Mouse (Mus musculus) ES-E14 (cell line): ENCODE measurements around the gene Tulp3.

Experiments
- CHD2 ChIP-seq: IDR thresholded peaks from 2 replicates; pipeline ENCODE4 v1.6.1; 2014; ENCODE audit warnings: mild to moderate bottlenecking, low read depth, low read length, inconsistent platforms
- HCFC1 ChIP-seq: IDR thresholded peaks from 2 replicates; pipeline ENCODE4 v1.6.1; 2012; ENCODE audit warnings: low read length, inconsistent platforms, borderline replicate concordance; ENCODE audit not compliant: insufficient read depth
- MAFK ChIP-seq: IDR thresholded peaks from 2 replicates; pipeline ENCODE4 v1.6.1; 2014; ENCODE audit warnings: mild to moderate bottlenecking, low read depth, low read length, inconsistent platforms; ENCODE audit not compliant: insufficient read depth
- ZC3H11A ChIP-seq: IDR thresholded peaks from 2 replicates; pipeline ENCODE4 v1.6.1; 2012; ENCODE audit warnings: low read depth, mild to moderate bottlenecking, inconsistent platforms, low read length, borderline replicate concordance
- ZNF384 ChIP-seq: IDR thresholded peaks from 2 replicates; pipeline ENCODE4 v1.6.1; 2012; ENCODE audit warnings: low read depth, low read length, inconsistent platforms

DNA sequence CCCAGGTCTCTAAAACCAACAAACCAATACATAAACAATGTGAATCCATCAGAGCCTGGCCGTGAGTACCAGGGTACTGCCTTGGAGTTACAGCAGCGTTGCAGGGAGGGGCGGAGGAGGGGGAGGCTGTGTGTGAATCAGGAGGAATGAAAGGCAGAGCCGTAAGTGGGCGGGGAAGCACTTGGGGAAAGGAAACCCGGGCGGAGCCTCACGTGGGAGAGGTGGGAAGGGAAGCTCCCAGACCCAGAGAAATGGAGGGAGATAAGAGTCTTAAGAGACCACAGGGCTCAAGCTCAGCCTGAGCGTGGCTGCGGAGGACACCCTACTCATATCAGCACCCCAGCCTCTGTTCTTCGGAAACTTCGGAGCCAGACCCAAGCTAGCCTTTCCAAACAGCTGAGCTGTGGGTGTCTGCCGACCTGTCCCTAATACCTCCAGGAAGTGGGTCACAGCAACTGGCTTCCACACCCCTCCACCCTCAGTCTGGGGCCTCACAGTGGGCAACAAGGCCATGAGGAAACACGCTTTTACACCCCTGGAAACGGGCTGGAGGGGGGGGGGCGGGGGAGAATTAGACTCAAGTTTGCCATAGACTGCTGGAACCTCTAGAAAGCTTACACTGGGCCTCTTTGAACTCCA lies 69.7 kb downstream of the Tulp3 start:
- no peak for TF ChIP-seq CHD2
- no peak for TF ChIP-seq ZNF384
- no peak for TF ChIP-seq HCFC1
- no peak for TF ChIP-seq MAFK
- no peak for TF ChIP-seq ZC3H11A
